Mouse (Mus musculus) ES-Bruce4 (cell line): ENCODE results near the gene Atp4b. TPM values are rescaled to one million over a fixed set of nuclear protein-coding genes. Genes with fewer than 3 reads are reported as not detected.

Experiments
- H3K27ac ChIP-seq: 2 replicates; pipeline ENCODE4 v1.5.1; 2012; ENCODE audit warnings: low read length, inconsistent platforms; ENCODE audit not compliant: insufficient read depth
- H3K27me3 ChIP-seq: 2 replicates; pipeline ENCODE4 v1.6.1; 2012; ENCODE audit warnings: mild to moderate bottlenecking, low read length, inconsistent platforms; ENCODE audit not compliant: control insufficient read depth, poor library complexity, insufficient read depth, severe bottlenecking
- H3K36me3 ChIP-seq: 2 replicates; pipeline ENCODE4 v1.6.1; 2012; ENCODE audit warnings: inconsistent platforms, mild to moderate bottlenecking, low read length, moderate library complexity; ENCODE audit not compliant: control insufficient read depth, poor library complexity, insufficient read depth, severe bottlenecking
- H3K4me1 ChIP-seq: one replicate; pipeline ENCODE4 v1.8.1; 2011; ENCODE audit warnings: low read length; ENCODE audit not compliant: control insufficient read depth, insufficient read depth
- H3K4me3 ChIP-seq: 2 replicates; pipeline ENCODE4 v1.5.1; 2011; ENCODE audit warnings: low read depth, mild to moderate bottlenecking, low read length
- H3K9ac ChIP-seq: 2 replicates; pipeline ENCODE4 v1.6.1; 2012; ENCODE audit warnings: low read depth, mild to moderate bottlenecking, inconsistent platforms; ENCODE audit not compliant: poor library complexity, severe bottlenecking
- H3K9me3 ChIP-seq: replicated peaks from 2 replicates; pipeline ENCODE4 v1.6.1; 2012; ENCODE audit warnings: mild to moderate bottlenecking, low read length, inconsistent platforms; ENCODE audit not compliant: control insufficient read depth, poor library complexity, insufficient read depth, severe bottlenecking
- CTCF ChIP-seq: IDR thresholded peaks from one replicate; pipeline ENCODE4 v1.8.1; 2011; ENCODE audit warnings: low read depth, low read length
- EP300 ChIP-seq: IDR thresholded peaks from 2 replicates; pipeline ENCODE4 v1.6.1; 2011; ENCODE audit warnings: low read depth, low read length; ENCODE audit not compliant: insufficient read depth
- POLR2A ChIP-seq: IDR thresholded peaks from one replicate; pipeline ENCODE4 v1.8.1; 2011; ENCODE audit warnings: low read length; ENCODE audit not compliant: insufficient read depth
- polyA plus RNA-seq: library from polyadenylated mRNA; stranded (reverse); fragments of >200 nt; gene quantifications from 2 replicates; pipeline ENCODE4 v1.2.4, GENCODE M21; 2011; ENCODE audit warnings: low read depth; ENCODE audit not compliant: missing spikeins, insufficient read depth, insufficient read length

The Atp4b gene
- polyA plus RNA-seq, 1 experiment = not detected

GRCm38 (mm10) chr8:13430866-13431265 is 34.2 kb upstream of the Atp4b start:
- TF ChIP-seq CTCF (no peak), EP300 (no peak), POLR2A (no peak)
- no peak overlapping the region for H3K9ac ChIP-seq
- no peaks in the 10 kb centered on the region for H3K9me3 ChIP-seq
- H3K4me1 ChIP-seq = no peaks in the 10 kb centered on the region
- H3K36me3 ChIP-seq = no peaks in the 10 kb centered on the region
- H3K27me3 ChIP-seq = no peaks in the 10 kb centered on the region
- no peak overlapping the region for H3K27ac ChIP-seq
- H3K4me3 ChIP-seq = no peak overlapping the region

- Histone ChIP-seq H3K9ac (no peak overlapping the region), H3K27ac (no peak overlapping the region), H3K27me3 (no peaks in the 10 kb centered on the region), H3K4me3 (no peak overlapping the region), H3K9me3 (no peaks in the 10 kb centered on the region), H3K36me3 (no peaks in the 10 kb centered on the region), H3K4me1 (no peaks in the 10 kb centered on the region)
- no peak for TF ChIP-seq CTCF
Observed at GRCm38 (mm10) chr8:13430412-13430811, 33.8 kb upstream of the Atp4b start.

- no peak overlapping the region for H3K27ac ChIP-seq
- H3K9ac ChIP-seq = no peak overlapping the region
- no peaks in the 10 kb centered on the region for H3K36me3 ChIP-seq
- H3K27me3 ChIP-seq = no peaks in the 10 kb centered on the region
- TF ChIP-seq CTCF (no peak), POLR2A (no peak), EP300 (no peak)
- H3K4me3 ChIP-seq = no peak overlapping the region
- no peaks in the 10 kb centered on the region for H3K9me3 ChIP-seq
- H3K4me1 ChIP-seq = no peaks in the 10 kb centered on the region
Observed at GRCm38 (mm10) chr8:13428156-13428555, 31.5 kb upstream of the Atp4b start.

- Histone ChIP-seq H3K4me3 (no peak overlapping the region), H3K9me3 (no peaks in the 10 kb centered on the region), H3K27me3 (no peaks in the 10 kb centered on the region), H3K4me1 (no peaks in the 10 kb centered on the region), H3K36me3 (no peaks in the 10 kb centered on the region), H3K27ac (no peak overlapping the region), H3K9ac (no peak overlapping the region)
- TF ChIP-seq CTCF (no peak), EP300 (no peak), POLR2A (no peak)
Observed at GRCm38 (mm10) chr8:13427351-13427750, 30.7 kb upstream of the Atp4b start.

GRCm38 (mm10) chr8:13420970-13421369 is 24.3 kb upstream of the Atp4b start:
- H3K4me1 ChIP-seq = no peaks in the 10 kb centered on the region
- H3K36me3 ChIP-seq = no peaks in the 10 kb centered on the region
- no peak overlapping the region for H3K9ac ChIP-seq
- H3K4me3 ChIP-seq = no peak overlapping the region
- H3K9me3 ChIP-seq = no peaks in the 10 kb centered on the region
- no peaks in the 10 kb centered on the region for H3K27me3 ChIP-seq
- TF ChIP-seq EP300 (no peak), CTCF (no peak), POLR2A (no peak)
- H3K27ac ChIP-seq = no peak overlapping the region

GRCm38 (mm10) chr8:13419111-13419639 is 22.6 kb upstream of the Atp4b start:
- no peak overlapping the region for H3K4me3 ChIP-seq
- H3K27ac ChIP-seq = no peak overlapping the region
- H3K9ac ChIP-seq = no peak overlapping the region
- no peaks in the 10 kb centered on the region for H3K27me3 ChIP-seq
- no peaks in the 10 kb centered on the region for H3K36me3 ChIP-seq
- H3K9me3 ChIP-seq = no peaks in the 10 kb centered on the region
- no peaks in the 10 kb centered on the region for H3K4me1 ChIP-seq
- TF ChIP-seq EP300 = no peak

GRCm38 (mm10) chr8:13415879-13416278 is 19.3 kb upstream of the Atp4b start:
- TF ChIP-seq POLR2A (no peak), EP300 (no peak), CTCF (no peak)
- Histone ChIP-seq H3K4me1 (no peaks in the 10 kb centered on the region), H3K27ac (no peak overlapping the region), H3K9ac (no peak overlapping the region), H3K4me3 (no peak overlapping the region), H3K9me3 (no peaks in the 10 kb centered on the region), H3K27me3 (no peaks in the 10 kb centered on the region), H3K36me3 (no peaks in the 10 kb centered on the region)
